Mouse (Mus musculus): Measurements from ENCODE around the gene Mcu. TPM values are rescaled to one million over a fixed set of nuclear protein-coding genes. Genes with fewer than 3 reads are reported as not detected.

The Mcu gene
- total RNA-seq (2023): 10 to 100 TPM; 55.5 to 60.6 TPM

DNA sequence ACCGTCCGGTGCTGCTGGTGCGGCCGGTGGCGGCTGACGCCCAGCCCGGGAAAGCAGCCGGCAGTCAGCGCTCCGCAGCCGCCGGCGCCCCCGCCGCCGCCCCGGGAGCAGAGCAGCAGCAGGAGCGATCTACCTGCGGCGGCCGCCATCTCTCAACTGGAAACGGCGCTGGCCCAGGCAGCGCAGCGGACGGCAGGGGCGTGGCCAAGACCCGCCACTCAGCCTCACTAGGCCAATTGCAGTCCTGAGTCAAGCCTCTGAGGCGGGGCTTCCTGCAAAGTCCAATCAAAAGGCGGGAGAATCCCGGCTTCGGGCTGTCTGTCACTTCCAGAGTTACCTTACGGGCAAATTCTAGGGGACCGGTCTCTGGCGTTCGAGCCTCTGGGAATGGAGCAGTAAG lies at the start of gene Mcu:
Gene Mcu, minus strand, starts transcription at position 171 of the 400 bp plus-strand sequence.

GRCm38 (mm10) chr10:59615981-59616520 lies 441 bp downstream of the Mcu start, which contains the start of gene Gm10322:
Gene Gm10322, plus strand, starts transcription at chr10:59616063.

DNA sequence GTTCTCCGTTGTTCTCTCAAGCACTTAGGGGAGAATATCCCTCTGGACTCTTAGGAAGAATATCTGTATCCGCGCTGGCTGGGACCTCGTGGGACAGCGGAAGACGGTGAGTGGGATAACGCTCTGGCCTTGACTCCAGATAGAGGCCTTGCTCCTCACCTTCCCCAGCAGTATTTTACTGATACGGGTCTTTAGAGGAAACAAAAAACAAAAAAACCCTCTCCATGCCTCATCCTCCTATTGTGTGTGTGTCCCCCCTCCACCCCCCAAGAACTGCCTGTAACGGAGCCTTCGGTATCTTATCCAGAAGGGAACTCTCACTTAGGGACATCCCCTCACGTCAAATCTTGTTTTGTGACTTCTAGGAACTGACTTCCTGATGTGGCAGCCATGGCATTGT lies 174.8 kb downstream of the Mcu start, which contains the start of gene Oit3:
Gene Oit3, minus strand, starts transcription at position 44 of the 400 bp plus-strand sequence.

GRCm38 (mm10) chr10:59402899-59403792 lies 213.3 kb downstream of the Mcu start, which contains the start of gene Pla2g12b:
Gene Pla2g12b, plus strand, starts transcription at chr10:59403660.

Other genes starting within 250 kb of the Mcu start
- 1 to 10 TPM; 3.9 to 5.1 TPM for gene Gm10273, start 221.1 kb downstream of the Mcu start, total RNA-seq (2023)
- not detected for gene Pla2g12b, start 213.0 kb downstream of the Mcu start, total RNA-seq (2023)
- gene Oit3, start 174.9 kb downstream of the Mcu start, total RNA-seq (2023): under 1 TPM; 0.16 to 0.26 TPM
- not detected for gene Gm10322, start 629 bp downstream of the Mcu start, total RNA-seq (2023)
- gene Micu1, start 85.8 kb upstream of the Mcu start, total RNA-seq (2023): 100 to 1,000 TPM in 1 of 2 experiments, 10 to 100 TPM in 1; 85.5 to 105 TPM

Data from neutrophil, adult 59 days (primary cell).